Mouse (Mus musculus) CH12F3 (cell line): ENCODE data around the gene Tfap2e.

Source experiments
- in situ Hi-C: fragments of 300-500 bp; cut with MboI; formaldehyde crosslinking; loops from 2 replicates; pipeline ENCODE4 v1.14.3; 2020; ENCODE audit warnings: low sequenced_read_pairs

Tfap2e gene

DNA sequence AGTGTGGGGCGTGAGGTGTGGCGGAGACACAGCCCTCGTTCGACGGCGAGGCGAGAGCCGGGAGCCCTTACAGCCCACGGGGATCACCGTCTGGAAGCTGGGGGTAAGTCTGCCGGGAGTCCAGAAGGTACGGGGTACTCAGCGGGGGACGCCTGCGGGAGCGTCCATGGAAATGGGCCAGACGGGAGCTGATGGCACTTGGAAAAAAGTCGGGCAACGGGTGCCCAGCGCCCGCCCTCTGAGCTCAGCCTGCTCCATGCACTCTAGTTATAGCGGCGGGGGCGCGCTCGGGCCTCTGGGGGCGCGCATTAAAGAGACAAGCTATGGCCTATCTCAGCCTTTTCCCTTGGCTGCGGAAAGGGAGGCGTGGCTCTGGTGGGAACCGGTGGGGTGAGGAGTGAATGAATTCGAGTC, at the start of gene Tfap2e:
Gene Tfap2e (minus strand): TSS at position 240 of the 414 bp plus-strand sequence.
- in situ Hi-C loops, result loop anchor here (10.0 kb wide), 1 partner anchor 131 kb away; the partner anchor contains the start of gene 5730409E04Rik

DNA sequence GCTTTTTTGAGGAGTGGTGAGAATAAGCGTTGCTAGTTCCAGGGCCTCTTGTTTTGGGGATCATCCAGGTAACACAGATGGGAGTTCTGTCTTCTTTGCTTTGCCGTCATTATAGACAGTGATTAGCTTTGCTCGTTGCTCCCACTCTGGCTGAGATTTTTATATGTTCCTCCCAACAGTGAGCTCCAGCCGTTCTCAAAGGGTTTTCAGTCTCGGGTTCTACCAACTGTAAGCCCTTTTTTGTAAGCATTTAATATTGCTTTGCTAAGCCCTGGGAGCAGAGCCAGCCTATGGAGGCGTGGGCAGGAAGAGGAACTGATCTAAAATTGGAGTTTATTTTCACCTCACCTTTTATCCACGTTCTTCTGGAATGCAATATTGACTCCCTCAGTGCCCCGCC, 47.0 kb upstream of the Tfap2e start:
- in situ Hi-C loops, result no loop called here

GRCm38 (mm10) chr4:126782512-126782911, 46.5 kb upstream of the Tfap2e start:
- in situ Hi-C loops, result no loop called here

DNA sequence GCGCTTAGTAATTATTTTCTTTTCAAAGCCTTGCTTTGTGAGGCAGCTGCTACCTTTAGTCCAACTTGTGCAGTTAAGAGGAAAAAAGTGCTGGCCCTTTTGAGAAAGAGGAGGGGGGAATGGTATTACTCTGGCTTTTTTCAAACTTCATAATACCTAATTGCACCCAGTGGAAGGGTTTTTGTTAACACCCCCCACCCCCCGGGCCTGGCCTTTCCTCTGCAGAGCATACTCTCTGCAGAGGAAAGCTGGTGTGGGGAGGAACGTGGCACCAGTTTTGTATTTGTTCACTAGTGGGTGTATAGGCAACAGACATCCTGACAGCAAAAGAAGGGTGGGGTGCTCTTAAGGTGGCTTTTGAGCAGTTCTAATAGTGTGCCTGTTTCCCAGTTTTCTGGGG, 45.8 kb upstream of the Tfap2e start:
- in situ Hi-C loops, result no loop called here

DNA sequence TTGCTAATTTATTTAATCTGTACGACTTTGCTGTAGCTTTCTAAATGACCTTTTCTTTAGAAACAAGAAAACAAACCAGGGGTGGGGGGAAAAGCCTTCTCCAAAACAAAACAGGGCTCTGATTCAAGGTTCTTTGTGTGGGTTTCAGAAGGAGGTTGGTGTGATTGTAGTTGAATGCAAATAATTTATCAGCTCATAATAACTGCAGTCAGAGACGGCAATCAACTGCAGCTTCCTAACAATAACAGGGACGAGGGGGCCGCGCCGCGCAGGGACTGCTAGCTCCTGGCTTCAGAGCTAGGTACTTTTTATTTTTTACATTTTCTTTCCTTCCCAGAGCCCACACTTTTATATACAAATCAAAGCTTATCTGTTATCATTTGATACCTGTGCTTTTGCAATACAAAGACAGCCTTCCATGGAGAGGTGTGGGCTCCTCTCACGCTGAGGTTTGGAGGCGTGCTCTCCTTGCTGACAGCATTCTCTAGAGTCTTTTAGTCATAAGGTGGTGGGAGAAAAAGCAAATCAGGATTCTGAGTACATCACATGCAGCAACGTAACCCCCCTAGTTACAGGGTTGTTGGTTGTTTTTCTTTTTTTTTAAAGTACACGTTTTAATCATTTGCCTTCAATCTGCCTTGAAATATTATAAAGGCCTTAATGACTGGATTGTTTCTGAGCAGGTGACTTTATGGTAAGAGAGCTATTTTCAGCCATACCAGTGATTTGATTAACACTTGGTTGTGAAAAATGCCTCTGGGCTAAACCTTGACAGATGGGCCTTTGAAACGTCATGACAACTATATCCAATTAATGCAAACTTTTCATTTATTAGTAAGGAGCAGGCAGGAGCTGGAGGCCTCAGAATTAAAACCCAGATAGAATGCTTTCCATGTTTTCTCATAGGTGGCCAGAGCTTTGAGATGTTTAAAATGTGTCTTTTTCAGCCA, 44.1 kb upstream of the Tfap2e start:
- in situ Hi-C loops, result no loop called here

DNA sequence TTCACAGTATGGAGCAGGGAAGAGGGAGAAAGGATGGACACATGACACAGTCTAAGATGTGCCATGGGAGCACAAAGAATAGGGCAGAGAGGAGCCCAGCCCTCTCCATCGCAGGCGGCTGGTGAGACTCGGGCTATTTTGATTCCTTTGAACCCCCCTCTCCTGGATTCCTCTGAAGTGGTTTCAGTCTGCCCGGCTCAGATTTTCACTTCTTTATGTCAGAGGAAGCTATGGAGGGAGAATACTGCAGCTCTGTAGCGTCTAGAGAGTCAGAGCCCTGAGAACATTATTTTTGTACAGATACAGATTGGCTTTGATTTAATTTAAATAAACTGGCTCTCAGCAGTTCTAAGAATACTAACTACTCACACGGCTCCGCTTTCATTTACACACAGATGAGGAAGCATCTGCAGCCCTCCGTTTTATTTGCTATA, 43.1 kb upstream of the Tfap2e start:
- in situ Hi-C loops, result no loop called here

DNA sequence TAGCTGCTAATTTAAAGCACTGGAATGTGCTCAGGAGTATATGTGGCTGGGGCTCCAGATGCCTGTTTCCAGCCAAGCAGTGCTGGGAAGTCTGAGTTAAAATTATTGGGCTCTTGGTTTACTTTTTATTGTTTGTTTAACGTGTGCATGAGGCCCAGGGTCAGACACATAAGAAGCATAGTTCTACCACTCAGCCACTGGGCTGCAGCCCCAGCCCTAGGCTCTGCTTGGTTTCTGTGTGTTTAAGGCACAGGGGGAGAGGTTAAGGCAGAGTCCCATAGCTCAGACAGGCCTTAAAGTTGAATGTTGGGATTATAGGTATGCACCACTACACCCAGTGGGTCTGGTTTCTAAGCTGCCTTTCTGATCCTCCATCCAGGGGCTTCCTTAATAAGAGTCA, 39.1 kb upstream of the Tfap2e start:
- in situ Hi-C loops, result no loop called here

- in situ Hi-C loops, result no loop called here
Measured at GRCm38 (mm10) chr4:126773871-126774270, 37.8 kb upstream of the Tfap2e start.

- in situ Hi-C loops, result no loop called here
Measured at GRCm38 (mm10) chr4:126770831-126771230, 34.8 kb upstream of the Tfap2e start.

DNA sequence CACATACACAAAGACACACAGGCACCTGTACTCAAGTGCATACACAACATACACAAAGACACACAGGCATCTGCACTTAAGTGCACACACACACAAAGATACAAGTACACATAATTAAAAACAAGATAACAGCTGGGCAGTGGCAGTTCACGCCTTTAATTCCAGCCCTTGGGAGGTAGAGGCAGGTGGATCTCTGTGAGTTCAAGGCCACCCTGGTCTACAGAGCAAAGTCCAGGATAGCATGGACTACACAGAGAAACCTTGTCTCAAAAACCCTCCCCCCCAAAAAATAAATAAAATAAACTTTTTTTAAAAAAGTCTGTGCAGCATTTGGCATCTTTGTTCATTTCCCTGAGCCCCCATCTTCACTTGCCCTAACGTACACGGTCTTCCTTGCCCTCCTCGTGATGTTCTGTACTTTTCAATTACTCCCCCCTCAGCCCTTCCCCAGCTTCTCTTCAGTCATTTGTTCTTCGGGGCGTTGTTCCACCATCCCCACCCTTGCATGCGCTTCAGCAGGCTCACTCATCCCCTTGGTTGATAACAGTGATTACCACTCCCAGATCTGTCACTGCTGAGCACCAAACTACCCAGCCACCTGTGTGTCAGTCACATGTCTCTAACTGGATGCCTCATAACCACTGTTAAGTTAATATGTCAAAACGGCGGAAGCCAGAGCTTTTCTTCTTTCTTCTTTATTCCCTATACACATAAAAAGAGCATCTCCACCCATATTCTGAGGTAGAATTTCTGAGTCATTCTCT, 33.9 kb upstream of the Tfap2e start:
- in situ Hi-C loops, result no loop called here

DNA sequence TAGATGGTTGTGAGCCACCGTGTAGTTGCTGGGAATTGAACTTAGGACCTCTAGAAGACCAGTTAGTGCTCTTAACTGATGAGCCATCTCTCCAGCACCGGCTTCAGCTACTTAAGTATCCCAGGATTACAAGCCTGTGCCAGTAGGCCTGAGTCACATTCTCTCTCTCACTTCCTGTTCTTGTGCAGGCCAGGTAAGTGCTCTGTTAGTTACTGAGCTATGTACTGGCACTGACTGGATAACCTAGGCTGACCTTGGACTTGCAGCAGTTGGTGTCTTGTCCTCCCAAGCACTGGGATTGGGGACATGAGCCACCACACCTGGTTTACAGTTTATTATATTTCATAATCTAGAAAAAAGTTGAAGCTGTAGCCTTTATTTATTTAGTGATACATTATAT, 27.4 kb upstream of the Tfap2e start:
- in situ Hi-C loops, result no loop called here

GRCm38 (mm10) chr4:126762586-126763359, 26.7 kb upstream of the Tfap2e start:
- in situ Hi-C loops, result no loop called here

GRCm38 (mm10) chr4:126759435-126759834, 23.4 kb upstream of the Tfap2e start:
- in situ Hi-C loops, result no loop called here

- in situ Hi-C loops, result no loop called here
Measured at GRCm38 (mm10) chr4:126758299-126758698, 22.3 kb upstream of the Tfap2e start.

DNA sequence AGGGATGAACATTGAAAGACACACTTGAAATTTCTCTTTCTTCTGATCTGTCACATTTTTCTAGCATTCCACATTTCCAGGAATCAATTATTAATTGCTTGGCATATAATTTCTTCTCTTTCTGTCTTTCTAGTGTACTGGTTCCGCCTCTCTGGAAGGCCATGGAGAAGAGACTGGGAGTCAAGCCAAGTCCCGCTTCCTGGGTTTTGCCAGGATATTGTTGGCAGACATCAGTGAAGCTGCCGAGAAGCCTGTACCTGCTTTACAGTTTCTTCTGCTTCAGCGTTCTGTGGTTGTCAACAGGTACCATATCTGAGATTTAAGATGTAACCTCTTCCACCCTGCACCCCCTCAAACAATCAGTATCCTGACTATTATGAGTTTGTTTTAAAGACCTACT, 20.7 kb upstream of the Tfap2e start:
- in situ Hi-C loops, result no loop called here

DNA sequence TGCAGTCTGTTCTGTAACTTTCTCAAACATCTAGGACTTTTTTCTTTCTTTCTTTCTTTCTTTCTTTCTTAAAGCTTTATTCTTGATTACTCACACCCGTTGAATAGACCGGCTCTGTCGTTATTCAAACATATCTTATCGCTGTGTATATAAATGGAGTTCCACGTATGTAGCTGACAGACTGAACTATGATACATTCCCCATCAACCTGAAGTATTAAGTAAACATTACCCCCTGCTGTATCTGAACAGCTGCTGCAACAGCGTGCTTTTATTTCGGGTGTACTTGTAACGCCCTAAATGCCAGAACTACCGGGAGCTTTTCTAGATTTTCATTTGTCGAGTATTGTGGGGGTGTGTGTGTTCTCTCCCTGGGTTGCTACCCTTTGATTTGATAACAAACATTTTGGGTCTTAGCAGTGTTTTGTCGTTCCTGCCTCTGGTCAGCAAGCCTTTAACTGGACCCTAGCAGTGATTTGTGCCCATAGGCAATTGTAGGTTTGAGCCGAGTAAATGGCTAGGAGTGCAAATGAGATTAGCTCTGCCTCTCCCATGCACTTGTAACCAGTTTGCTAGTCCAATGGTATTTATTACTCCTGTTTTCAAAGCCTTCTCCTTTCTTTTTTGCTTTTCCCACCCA, 18.8 kb upstream of the Tfap2e start:
- in situ Hi-C loops, result no loop called here

GRCm38 (mm10) chr4:126754231-126754611, 18.2 kb upstream of the Tfap2e start:
- in situ Hi-C loops, result no loop called here

DNA sequence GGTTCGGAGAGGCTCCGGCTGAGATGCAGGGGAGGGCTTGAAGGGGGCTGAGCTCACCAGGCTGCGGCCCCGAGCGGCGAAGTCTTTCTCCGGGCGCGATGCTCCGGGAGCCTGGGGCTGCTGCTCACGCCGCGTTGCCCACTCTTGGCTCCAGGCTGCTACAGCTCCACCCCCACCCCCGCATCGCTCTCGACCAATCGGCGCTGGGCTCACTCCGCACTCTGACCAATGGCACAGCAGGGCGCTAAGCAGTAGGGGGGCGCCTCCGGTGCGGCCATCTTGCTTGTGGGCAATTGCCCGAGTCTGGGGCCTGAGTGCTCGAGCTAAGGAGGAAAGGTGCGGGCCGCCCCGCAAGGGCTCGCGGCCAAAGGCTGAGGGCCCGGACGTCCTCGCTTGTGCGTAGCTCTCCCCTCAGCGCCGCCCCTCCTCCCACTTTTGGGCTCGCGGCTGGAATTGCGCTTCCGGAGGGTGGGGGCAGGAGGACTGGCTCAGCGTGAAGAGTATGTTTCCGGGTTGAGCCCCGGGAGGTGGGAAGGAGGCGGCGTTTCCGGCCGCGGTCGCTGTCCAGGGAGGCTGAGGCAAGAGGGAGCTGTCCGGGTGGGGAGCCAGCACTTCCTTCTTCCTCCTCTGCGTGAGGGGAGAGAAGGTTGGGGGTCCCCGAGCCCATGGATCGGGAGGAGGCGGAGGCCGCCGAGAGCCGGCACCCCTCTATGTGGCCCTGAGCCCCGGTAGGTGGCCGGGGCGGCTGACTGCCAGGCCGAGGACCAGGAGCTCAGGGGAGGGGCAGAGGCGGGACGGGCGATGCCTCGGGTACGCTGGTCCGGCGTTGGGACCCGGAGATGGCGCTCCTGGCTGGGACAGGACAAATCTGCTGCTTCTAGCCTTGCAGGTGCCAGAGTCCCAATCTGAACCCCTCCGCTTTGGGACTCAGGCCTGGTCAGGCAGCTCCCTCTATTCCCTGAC, 17.5 kb upstream of the Tfap2e start, which contains the start of the genes Ncdn and AU040320:
Gene Ncdn (minus strand): TSS at position 171 of the 963 bp plus-strand sequence.
Gene AU040320 (plus strand): TSS at position 277 of the 963 bp plus-strand sequence.
- in situ Hi-C loops, result no loop called here

DNA sequence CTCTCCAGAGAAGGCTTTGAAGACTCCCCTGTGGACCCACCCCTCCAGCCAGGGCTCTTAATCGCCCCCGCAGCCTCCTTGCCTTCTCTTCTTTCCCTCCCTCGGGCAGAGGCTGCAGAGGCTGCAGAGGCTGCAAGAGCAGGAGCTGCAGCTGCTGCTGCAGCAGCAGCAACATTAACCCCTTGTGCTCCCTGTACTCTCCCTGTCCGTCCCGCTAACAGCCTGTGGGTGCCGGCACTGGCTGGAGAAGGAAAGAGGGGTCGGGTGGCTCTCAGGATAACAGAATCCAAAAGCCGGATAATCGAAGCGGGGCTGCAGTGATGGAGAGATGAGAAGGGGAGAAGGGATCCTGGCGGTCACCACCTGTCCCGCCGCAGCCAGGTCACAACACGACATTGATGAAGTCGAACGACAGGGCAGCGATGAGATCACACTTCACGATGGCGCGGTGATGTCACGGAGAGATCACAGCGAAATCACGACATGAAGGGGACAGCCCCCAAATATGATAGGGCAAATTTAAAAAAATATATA, 16.6 kb upstream of the Tfap2e start:
- in situ Hi-C loops, result no loop called here
